Mouse (Mus musculus) neural tube, embryonic 13.5 days (tissue): ENCODE measurements at regions not wholly inside any gene's neighbourhood (a gene's known extent, or its start where the extent isn't known, plus 50 kb on each side); places are given as distances from the start of the nearest gene placed in this dataset.

Experiments used
- ATAC-seq: fragments of 200-750 bp; cut with Nextera tagmentation; 2 replicates; pipeline ENCODE4 v1.8.0; 2017; ENCODE audit warnings: low read depth, mild to moderate bottlenecking, moderate TSS enrichment, moderate library complexity
- H3K27ac ChIP-seq: fragments of 300-500 bp; sonication (generic); replicated peaks from 2 replicates; pipeline ENCODE4 v1.5.1; 2015; ENCODE audit warnings: moderate library complexity, mild to moderate bottlenecking, inconsistent platforms
- H3K27me3 ChIP-seq: fragments of 300-500 bp; sonication (generic); 2 replicates; pipeline ENCODE4 v1.6.1; 2015; ENCODE audit warnings: mild to moderate bottlenecking, inconsistent platforms
- H3K36me3 ChIP-seq: fragments of 300-500 bp; sonication (generic); 2 replicates; pipeline ENCODE4 v1.6.1; 2015; ENCODE audit warnings: mild to moderate bottlenecking, inconsistent platforms
- H3K4me1 ChIP-seq: fragments of 300-500 bp; sonication (generic); replicated peaks from 2 replicates; pipeline ENCODE4 v1.6.1; 2015; ENCODE audit warnings: inconsistent platforms
- H3K4me2 ChIP-seq: fragments of 300-500 bp; sonication (generic); 2 replicates; pipeline ENCODE4 v1.6.1; 2015; ENCODE audit warnings: inconsistent platforms, mild to moderate bottlenecking, moderate library complexity
- H3K4me3 ChIP-seq: fragments of 300-500 bp; sonication (generic); 2 replicates; pipeline ENCODE4 v1.5.1; 2015; ENCODE audit warnings: mild to moderate bottlenecking, inconsistent platforms
- H3K9ac ChIP-seq: fragments of 300-500 bp; sonication (generic); 2 replicates; pipeline ENCODE4 v1.6.1; 2015; ENCODE audit warnings: moderate library complexity, mild to moderate bottlenecking, inconsistent platforms
- H3K9me3 ChIP-seq: fragments of 300-500 bp; sonication (generic); 2 replicates; pipeline ENCODE4 v1.6.1; 2016; ENCODE audit warnings: inconsistent platforms
- WGBS: fragments of 180-500 bp; shearing (Covaris S2); methylation state at CpG from one replicate; pipeline ENCODE4 v1.1.7; 2015; 5-methylcytosine and 5-hydroxymethylcytosine counted together

- H3K9ac ChIP-seq, result no peak overlapping the region
- H3K4me2 ChIP-seq, result no peak overlapping the region
- no peaks in the 10 kb centered on the region for H3K9me3 ChIP-seq
- ATAC-seq, result no peak
- peaks cover 5% of the 10 kb centered on the region for H3K27me3 ChIP-seq
- no peak overlapping the region for H3K4me3 ChIP-seq
- H3K36me3 ChIP-seq, result no peaks in the 10 kb centered on the region
- no peak overlapping the region for H3K27ac ChIP-seq
- WGBS, result 79% methylated on average over 2 of the region's 2 CpGs
- peaks cover 4% of the 10 kb centered on the region for H3K4me1 ChIP-seq
Measured at GRCm38 (mm10) chr2:117432923-117433322, 90.1 kb upstream of the Rasgrp1 start.

GRCm38 (mm10) chr2:117433482-117433881 is 90.7 kb upstream of the Rasgrp1 start:
- Histone ChIP-seq H3K4me3 (no peak overlapping the region), H3K9ac (no peak overlapping the region), H3K4me2 (no peak overlapping the region), H3K27ac (no peak overlapping the region), H3K9me3 (no peaks in the 10 kb centered on the region), H3K36me3 (no peaks in the 10 kb centered on the region), H3K27me3 (peaks cover 8% of the 10 kb centered on the region), H3K4me1 (peaks cover 4% of the 10 kb centered on the region)
- WGBS, result 81% methylated on average over 2 of the region's 2 CpGs
- no peak for ATAC-seq

GRCm38 (mm10) chr2:117438079-117438478 is 95.3 kb upstream of the Rasgrp1 start:
- H3K27ac ChIP-seq, result no peak overlapping the region
- no peak overlapping the region for H3K4me2 ChIP-seq
- H3K4me3 ChIP-seq, result no peak overlapping the region
- 0 out of 2 replicates have a peak, but pooled peaks cover 4% of the 10 kb centered on the region for H3K4me1 ChIP-seq
- no peak overlapping the region for H3K9ac ChIP-seq
- 83% methylated on average over 12 of the region's 12 CpGs for WGBS
- H3K27me3 ChIP-seq, result peaks cover 8% of the 10 kb centered on the region
- no peak for ATAC-seq
- H3K9me3 ChIP-seq, result no peaks in the 10 kb centered on the region
- no peaks in the 10 kb centered on the region for H3K36me3 ChIP-seq

- Histone ChIP-seq H3K36me3 (no peaks in the 10 kb centered on the region), H3K9me3 (no peaks in the 10 kb centered on the region), H3K4me2 (no peak overlapping the region), H3K4me1 (0 out of 2 replicates have a peak, but pooled peaks cover 4% of the 10 kb centered on the region), H3K9ac (no peak overlapping the region), H3K27ac (no peak overlapping the region; the same call in 1 of the 2 replicates), H3K27me3 (peaks cover 4% of the 10 kb centered on the region; the same call in 1 of the 2 replicates), H3K4me3 (no peak overlapping the region)
- ATAC-seq, result peak; percentile 92
- 69% methylated on average over 8 of the region's 8 CpGs for WGBS
Measured at GRCm38 (mm10) chr2:117438586-117439371, 96.0 kb upstream of the Rasgrp1 start.

GRCm38 (mm10) chr2:117439372-117440183 is 96.8 kb upstream of the Rasgrp1 start:
- Histone ChIP-seq H3K4me2 (no peak overlapping the region), H3K9me3 (no peaks in the 10 kb centered on the region), H3K27me3 (0 out of 2 replicates have a peak, but pooled peaks cover 3% of the 10 kb centered on the region), H3K4me1 (0 out of 2 replicates have a peak, but pooled peaks cover 4% of the 10 kb centered on the region), H3K27ac (no peak overlapping the region; the same call in 1 of the 2 replicates), H3K9ac (no peak overlapping the region), H3K4me3 (no peak overlapping the region), H3K36me3 (no peaks in the 10 kb centered on the region)
- peak; percentile 86 for ATAC-seq
- WGBS, result 51% methylated on average over 12 of the region's 12 CpGs

- H3K4me2 ChIP-seq, result no peak overlapping the region
- H3K9ac ChIP-seq, result no peak overlapping the region
- no peak overlapping the region for H3K4me3 ChIP-seq
- H3K36me3 ChIP-seq, result no peaks in the 10 kb centered on the region
- ATAC-seq, result no peak
- H3K27ac ChIP-seq, result no peak overlapping the region
- 81% methylated on average over 7 of the region's 7 CpGs for WGBS
- 0 out of 2 replicates have a peak, but pooled peaks cover 4% of the 10 kb centered on the region for H3K4me1 ChIP-seq
- 0 out of 2 replicates have a peak, but pooled peaks cover 3% of the 10 kb centered on the region for H3K27me3 ChIP-seq
- no peaks in the 10 kb centered on the region for H3K9me3 ChIP-seq
Measured at GRCm38 (mm10) chr2:117440801-117441281, 98.0 kb upstream of the Rasgrp1 start.

GRCm38 (mm10) chr2:117442862-117443261 is 100.1 kb upstream of the Rasgrp1 start:
- no peak overlapping the region for H3K4me3 ChIP-seq
- no peak for ATAC-seq
- H3K9ac ChIP-seq, result no peak overlapping the region
- no peak overlapping the region for H3K27ac ChIP-seq
- no peaks in the 10 kb centered on the region for H3K36me3 ChIP-seq
- H3K4me1 ChIP-seq, result 0 out of 2 replicates have a peak, but pooled peaks cover 4% of the 10 kb centered on the region
- no peak overlapping the region for H3K4me2 ChIP-seq
- 81% methylated on average over 4 of the region's 4 CpGs for WGBS
- 0 out of 2 replicates have a peak, but pooled peaks cover 3% of the 10 kb centered on the region for H3K27me3 ChIP-seq
- H3K9me3 ChIP-seq, result no peaks in the 10 kb centered on the region

GRCm38 (mm10) chr2:117444671-117445070 is 101.9 kb upstream of the Rasgrp1 start:
- Histone ChIP-seq H3K4me3 (no peak overlapping the region), H3K4me1 (0 out of 2 replicates have a peak, but pooled peaks cover 2% of the 10 kb centered on the region), H3K27ac (no peak overlapping the region), H3K9me3 (no peaks in the 10 kb centered on the region), H3K9ac (no peak overlapping the region), H3K36me3 (no peaks in the 10 kb centered on the region), H3K4me2 (no peak overlapping the region), H3K27me3 (no peaks in the 10 kb centered on the region)
- 33% methylated on average over 5 of the region's 5 CpGs for WGBS
- ATAC-seq, result no peak

GRCm38 (mm10) chr2:117446876-117447275 is 104.1 kb upstream of the Rasgrp1 start:
- no peak for ATAC-seq
- Histone ChIP-seq H3K9me3 (no peaks in the 10 kb centered on the region), H3K4me2 (no peak overlapping the region), H3K36me3 (no peaks in the 10 kb centered on the region), H3K4me1 (no peaks in the 10 kb centered on the region), H3K4me3 (no peak overlapping the region), H3K9ac (no peak overlapping the region), H3K27me3 (no peaks in the 10 kb centered on the region), H3K27ac (no peak overlapping the region)
- 92% methylated on average over 4 of the region's 4 CpGs for WGBS

- no peak overlapping the region for H3K27ac ChIP-seq
Measured at GRCm38 (mm10) chr2:117450172-117450865, 107.5 kb upstream of the Rasgrp1 start.

GRCm38 (mm10) chr2:117451818-117452217 is 109.0 kb upstream of the Rasgrp1 start:
- WGBS, result 82% methylated on average over 5 of the region's 5 CpGs
- H3K9ac ChIP-seq, result no peak overlapping the region

More at GRCm38 (mm10) chr2:117450172-117450865, 107.5 kb upstream of the Rasgrp1 start:
- Histone ChIP-seq H3K9ac (no peak overlapping the region), H3K4me2 (no peak overlapping the region), H3K4me1 (no peaks in the 10 kb centered on the region), H3K27me3 (no peaks in the 10 kb centered on the region), H3K9me3 (no peaks in the 10 kb centered on the region), H3K4me3 (no peak overlapping the region), H3K36me3 (no peaks in the 10 kb centered on the region)
- WGBS, result 64% methylated on average over 7 of the region's 7 CpGs
- ATAC-seq, result 0 out of 2 replicates have a peak, but pooled peaks have one; percentile 65

More at GRCm38 (mm10) chr2:117451818-117452217, 109.0 kb upstream of the Rasgrp1 start:
- H3K4me3 ChIP-seq, result no peak overlapping the region
- H3K27me3 ChIP-seq, result no peaks in the 10 kb centered on the region
- no peaks in the 10 kb centered on the region for H3K9me3 ChIP-seq
- H3K27ac ChIP-seq, result no peak overlapping the region
- no peak for ATAC-seq
- H3K4me1 ChIP-seq, result peaks cover 9% of the 10 kb centered on the region
- H3K4me2 ChIP-seq, result no peak overlapping the region
- H3K36me3 ChIP-seq, result no peaks in the 10 kb centered on the region
